Mouse (Mus musculus): ENCODE data around the gene 1700012B07Rik. TPM values are rescaled to one million over a fixed set of nuclear protein-coding genes. Genes with fewer than 3 reads are reported as not detected.

Gene 1700012B07Rik
- polyA plus RNA-seq, 1 experiment from 2014 or later, result not detected

DNA sequence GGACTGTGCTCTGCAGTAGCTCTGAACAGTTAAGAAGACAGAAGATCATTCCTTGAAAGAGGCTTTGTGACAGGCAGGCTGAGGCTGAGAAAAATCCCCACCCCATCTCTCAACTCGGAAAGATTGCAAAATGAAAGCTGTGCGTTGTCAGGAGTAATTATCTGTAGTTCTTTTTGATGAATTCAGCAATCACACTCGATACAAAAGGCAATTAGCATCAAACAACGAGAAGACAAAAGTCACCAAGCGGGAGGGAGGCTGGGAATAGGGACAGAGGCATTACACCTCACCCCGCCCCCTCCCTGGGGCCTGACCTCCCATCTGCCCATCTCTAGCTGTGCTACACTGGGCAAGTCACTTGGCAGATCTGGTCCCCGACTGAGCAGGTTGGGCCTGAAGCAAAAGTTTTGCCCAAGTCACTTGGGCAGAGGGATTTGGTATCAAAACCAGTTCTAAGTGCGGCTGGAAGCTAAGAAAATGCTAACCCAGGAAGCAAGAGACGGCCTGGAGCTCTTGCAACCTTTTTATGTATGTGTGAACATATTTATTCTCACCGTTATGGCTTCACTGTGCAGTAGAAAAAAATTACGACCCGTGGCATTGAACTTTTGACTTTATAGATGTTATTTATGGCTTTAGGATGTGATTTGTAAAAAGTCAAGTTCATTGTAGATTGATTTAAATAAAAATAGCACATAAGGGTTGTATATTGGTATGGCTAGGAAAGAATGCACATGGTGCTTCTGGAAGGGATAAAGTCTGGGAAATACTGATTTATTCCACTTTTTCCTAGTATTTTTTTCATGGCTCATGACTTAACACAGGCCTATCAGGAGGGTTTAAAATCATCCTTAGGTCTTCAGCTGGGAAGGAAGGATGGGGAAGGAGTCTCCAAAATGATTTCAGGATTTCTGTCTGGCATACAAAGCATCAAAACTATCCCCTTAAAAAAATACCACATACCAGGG, 75.9 kb downstream of the 1700012B07Rik start:
- DNase-seq (ENCODE audit: low spot score) (no peak), ATAC-seq (ENCODE audit: insufficient read depth, low FRiP score, low TSS enrichment) (0 out of 2 replicates have a peak, but pooled peaks have one; percentile 61)

DNA sequence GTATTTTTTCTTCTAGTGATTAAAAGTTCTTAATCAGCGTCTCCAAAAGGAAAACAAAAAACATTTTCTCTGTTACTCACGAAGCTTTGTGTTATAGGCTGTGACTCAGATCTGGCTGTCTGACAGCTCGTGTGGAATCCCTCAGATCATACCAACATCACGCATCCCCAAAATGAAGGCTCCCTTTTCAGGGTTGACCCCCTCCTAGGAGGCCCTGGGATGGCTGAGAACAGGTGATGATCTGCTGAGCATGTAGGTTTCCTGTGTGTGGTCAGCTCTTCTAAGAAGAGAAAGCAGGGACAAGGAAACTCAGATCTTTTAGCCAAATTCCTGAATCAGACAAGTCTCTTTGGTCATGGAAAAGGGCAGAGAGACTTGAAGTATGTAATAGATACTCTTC, 82.6 kb downstream of the 1700012B07Rik start:
- no peaks in the 10 kb centered on the region for H3K36me3 ChIP-seq (ENCODE audit: control insufficient read depth, insufficient read depth, low read length)
- H3K9ac ChIP-seq (ENCODE audit: low read length), result no peak overlapping the region
- WGBS, result 90% methylated on average over 4 of the region's 4 CpGs
- no peak overlapping the region for H3K4me2 ChIP-seq (ENCODE audit: low read depth)
- H3K9me3 ChIP-seq (ENCODE audit: control insufficient read depth, low read length), result no peaks in the 10 kb centered on the region
- no peak overlapping the region for H3K27ac ChIP-seq (ENCODE audit: low read depth, low read length)
- no peak for DNase-seq (ENCODE audit: low spot score)
- ATAC-seq (ENCODE audit: insufficient read depth, low FRiP score, low TSS enrichment), result no peak
- no peak overlapping the region for H3K4me3 ChIP-seq (ENCODE audit: low read depth, low read length)
- H3K27me3 ChIP-seq (ENCODE audit: control insufficient read depth, insufficient read depth, low read length), result no peaks in the 10 kb centered on the region
- H3K4me1 ChIP-seq (ENCODE audit: control insufficient read depth, insufficient read depth, low read length), result no peaks in the 10 kb centered on the region

More for the DNA sequence above, 75.9 kb downstream of the 1700012B07Rik start:
- Histone ChIP-seq H3K27me3 (ENCODE audit: control insufficient read depth, insufficient read depth, low read length) (no peaks in the 10 kb centered on the region), H3K4me2 (ENCODE audit: low read depth) (no peak overlapping the region; the same call in 1 of the 2 replicates), H3K27ac (ENCODE audit: low read depth, low read length) (no peak overlapping the region), H3K4me3 (ENCODE audit: low read depth, low read length) (no peak overlapping the region), H3K4me1 (ENCODE audit: control insufficient read depth, insufficient read depth, low read length) (no peaks in the 10 kb centered on the region; the same call in 1 of the 2 replicates), H3K9ac (ENCODE audit: low read length) (peak overlapping the region; percentile 28; the same call in 1 of the 2 replicates), H3K36me3 (ENCODE audit: control insufficient read depth, insufficient read depth, low read length) (no peaks in the 10 kb centered on the region), H3K9me3 (ENCODE audit: control insufficient read depth, low read length) (no peaks in the 10 kb centered on the region)
- WGBS, result 29% methylated on average over 12 of the region's 12 CpGs

DNA sequence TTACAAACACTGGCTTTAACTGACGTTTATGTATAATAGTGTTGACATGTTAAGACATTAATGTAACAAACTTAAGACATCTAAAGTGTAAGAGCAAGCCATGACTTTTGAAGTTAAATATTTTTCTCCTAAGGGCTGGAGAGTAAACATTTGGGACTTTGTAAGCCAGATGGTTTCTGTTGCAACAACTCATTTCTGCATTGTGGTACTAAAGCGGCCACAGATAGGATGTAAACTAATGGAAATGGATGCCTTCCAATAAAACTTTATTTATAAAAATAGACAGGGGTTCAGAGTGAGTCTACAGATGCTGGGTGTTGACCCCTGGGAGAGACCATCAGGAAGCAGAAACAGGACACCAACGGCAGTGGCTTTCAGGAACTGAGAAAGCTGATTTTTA, 89.9 kb downstream of the 1700012B07Rik start:
- no peak overlapping the region for H3K4me3 ChIP-seq (ENCODE audit: low read depth, low read length)
- ATAC-seq (ENCODE audit: insufficient read depth, low FRiP score, low TSS enrichment) (no peak), DNase-seq (ENCODE audit: low spot score) (no peak)
- H3K4me1 ChIP-seq (ENCODE audit: control insufficient read depth, insufficient read depth, low read length), result no peaks in the 10 kb centered on the region
- no peaks in the 10 kb centered on the region for H3K36me3 ChIP-seq (ENCODE audit: control insufficient read depth, insufficient read depth, low read length)
- WGBS, result 78% methylated on average over 3 of the region's 3 CpGs
- H3K27ac ChIP-seq (ENCODE audit: low read depth, low read length), result no peak overlapping the region
- no peak overlapping the region for H3K4me2 ChIP-seq (ENCODE audit: low read depth)
- H3K9me3 ChIP-seq (ENCODE audit: control insufficient read depth, low read length), result no peaks in the 10 kb centered on the region
- no peak overlapping the region for H3K9ac ChIP-seq (ENCODE audit: low read length)
- no peaks in the 10 kb centered on the region for H3K27me3 ChIP-seq (ENCODE audit: control insufficient read depth, insufficient read depth, low read length)

Other genes starting within 250 kb of the 1700012B07Rik start
- gene Wipi1, start 216.1 kb downstream of the 1700012B07Rik start, polyA plus RNA-seq (2014; fragmentation: Nextera tagmentation; extraction: Ambion mirVana), result 11.4 and 12.2 TPM in 2 replicates
- 442 and 461 TPM in 2 replicates for gene Prkar1a, start 178.6 kb downstream of the 1700012B07Rik start, polyA plus RNA-seq (2014; fragmentation: Nextera tagmentation; extraction: Ambion mirVana)
- 0.76 and 0.92 TPM in 2 replicates for gene Fam20a, start 105.8 kb downstream of the 1700012B07Rik start, polyA plus RNA-seq (2014; fragmentation: Nextera tagmentation; extraction: Ambion mirVana)
- 0.32 and 0.73 TPM in 2 replicates for gene Abca8b, start 167.8 kb upstream of the 1700012B07Rik start, polyA plus RNA-seq (2014; fragmentation: Nextera tagmentation; extraction: Ambion mirVana)

Measured in neural tube, embryonic 11.5 days (tissue).